Mouse (Mus musculus) olfactory bulb, adult 2 months (tissue): ENCODE results near the gene Nupl2.

ENCODE experiments used
- CTCF ChIP-seq: fragments of 200-500 bp; IDR thresholded peaks from 2 replicates; pipeline ENCODE4 v1.5.1; 2012; ENCODE audit warnings: low read depth, mild to moderate bottlenecking, low read length, moderate library complexity; ENCODE audit not compliant: insufficient read depth
- POLR2A ChIP-seq: fragments of 200-500 bp; IDR thresholded peaks from 2 replicates; pipeline ENCODE4 v1.6.1; 2012; ENCODE audit warnings: mild to moderate bottlenecking, low read depth, low read length, moderate library complexity; ENCODE audit not compliant: insufficient read depth

DNA sequence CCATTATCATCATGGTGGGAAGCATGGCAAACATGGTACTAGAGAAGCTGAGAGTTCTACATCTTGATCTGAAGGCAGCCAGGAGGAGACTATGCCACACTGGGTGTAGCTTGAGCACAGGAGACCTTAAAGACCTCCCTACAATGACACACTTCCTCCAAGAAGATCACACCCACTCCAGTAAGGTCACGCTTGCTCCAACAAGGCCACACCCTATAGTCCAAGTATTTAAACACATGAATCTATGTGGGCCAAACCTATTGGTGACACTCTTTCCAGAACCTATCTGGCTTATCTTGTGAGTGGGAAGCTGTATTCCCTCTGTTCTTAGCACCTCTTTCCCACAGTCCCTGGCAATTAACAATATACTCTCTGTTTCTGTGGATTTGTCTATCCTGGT, 50.1 kb downstream of the Nupl2 start:
- TF ChIP-seq POLR2A = no peak
- no peak for TF ChIP-seq CTCF
